Mouse (Mus musculus) MEL (cell line): ENCODE data around the gene Sgk1. TPM values are rescaled to one million over a fixed set of nuclear protein-coding genes. Genes with fewer than 3 reads are reported as not detected.

ENCODE experiments used
- DNase-seq: peaks from one replicate; pipeline ENCODE4 v3.0.0; 2011; ENCODE audit warnings: low read depth, low spot score
- H3K27ac ChIP-seq: 2 replicates; pipeline ENCODE4 v1.5.1; 2012; ENCODE audit warnings: low read depth, mild to moderate bottlenecking, control low read depth, low read length, moderate library complexity; ENCODE audit not compliant: control insufficient read depth
- H3K27me3 ChIP-seq, 2 experiments: fragments of 150-350 bp in 1 of 2; sonication (generic) in 1 of 2; 2 replicates each; pipeline ENCODE4 v1.6.1; 2012; ENCODE audit warnings: low read length in 2 of 2, mild to moderate bottlenecking in 2 of 2, improper control_type of control experiment in 1 of 2, moderate library complexity in 1 of 2; ENCODE audit not compliant: insufficient read depth in 2 of 2, control insufficient read depth in 1 of 2
- H3K36me3 ChIP-seq, 2 experiments: 2 replicates each; pipeline ENCODE4 v1.6.1; 2012 to 2014; ENCODE audit warnings: low read length in 2 of 2, improper control_type of control experiment in 1 of 2, inconsistent platforms in 1 of 2, mild to moderate bottlenecking in 1 of 2; ENCODE audit not compliant: insufficient read depth in 2 of 2, control insufficient read depth in 1 of 2
- H3K4me1 ChIP-seq, 2 experiments: fragments of 150-350 bp in 1 of 2; sonication (generic) in 1 of 2; 2 replicates each; pipeline ENCODE4 v1.6.1; 2012; ENCODE audit warnings: low read length in 2 of 2, improper control_type of control experiment in 1 of 2, mild to moderate bottlenecking in 1 of 2; ENCODE audit not compliant: insufficient read depth in 2 of 2, control insufficient read depth in 1 of 2
- H3K4me3 ChIP-seq, 2 experiments: fragments of 150-350 bp in 1 of 2; sonication (generic) in 1 of 2; 2 replicates each; pipeline ENCODE4 v1.5.1; 2012; ENCODE audit warnings: low read depth in 2 of 2, low read length in 2 of 2, mild to moderate bottlenecking in 2 of 2, moderate library complexity in 2 of 2, control low read depth in 1 of 2, improper control_type of control experiment in 1 of 2; ENCODE audit not compliant: control insufficient read depth in 1 of 2, insufficient read depth in 1 of 2
- H3K79me2 ChIP-seq: 2 replicates; pipeline ENCODE4 v1.6.1; 2012; ENCODE audit warnings: mild to moderate bottlenecking, low read length, moderate library complexity; ENCODE audit not compliant: control insufficient read depth, poor library complexity, insufficient read depth
- H3K9ac ChIP-seq: 2 replicates; pipeline ENCODE4 v1.6.1; 2012; ENCODE audit warnings: low read depth, mild to moderate bottlenecking, control low read depth, low read length, moderate library complexity; ENCODE audit not compliant: control insufficient read depth, poor library complexity, severe bottlenecking
- H3K9me3 ChIP-seq: fragments of 150-350 bp; sonication (generic); replicated peaks from 2 replicates; pipeline ENCODE4 v1.6.1; 2012; ENCODE audit warnings: mild to moderate bottlenecking, low read length, improper control_type of control experiment, moderate library complexity; ENCODE audit not compliant: insufficient read depth
- BHLHE40 ChIP-seq: IDR thresholded peaks from 2 replicates; pipeline ENCODE4 v1.6.1; 2012; ENCODE audit warnings: low read depth, mild to moderate bottlenecking, inconsistent platforms, low read length, improper control_type of control experiment, borderline replicate concordance
- CHD1 ChIP-seq: IDR thresholded peaks from 2 replicates; pipeline ENCODE4 v1.6.1; 2012; ENCODE audit warnings: low read depth, mild to moderate bottlenecking, inconsistent platforms, low read length, improper control_type of control experiment
- CHD2 ChIP-seq: IDR thresholded peaks from 2 replicates; pipeline ENCODE4 v1.6.1; 2011; ENCODE audit warnings: low read length, improper control_type of control experiment
- E2F4 ChIP-seq: IDR thresholded peaks from 2 replicates; pipeline ENCODE4 v1.6.1; 2011; ENCODE audit warnings: low read depth, low read length, improper control_type of control experiment, borderline replicate concordance
- ELF1 ChIP-seq: IDR thresholded peaks from 2 replicates; pipeline ENCODE4 v1.6.1; 2014; ENCODE audit warnings: low read depth, mild to moderate bottlenecking, inconsistent platforms, low read length, improper control_type of control experiment, moderate library complexity
- EP300 ChIP-seq, 2 experiments: IDR thresholded peaks; 2 replicates each; pipeline ENCODE4 v1.6.1; 2011; ENCODE audit warnings: improper control_type of control experiment in 2 of 2, low read length in 2 of 2, low read depth in 1 of 2, mild to moderate bottlenecking in 1 of 2
- GABPA ChIP-seq: IDR thresholded peaks from 2 replicates; pipeline ENCODE4 v1.6.1; 2012; ENCODE audit warnings: low read depth, mild to moderate bottlenecking, inconsistent platforms, low read length, improper control_type of control experiment, moderate library complexity
- GATA1 ChIP-seq: IDR thresholded peaks from 2 replicates; pipeline ENCODE4 v1.6.1; 2011; ENCODE audit warnings: low read depth, low read length, improper control_type of control experiment
- JUND ChIP-seq: IDR thresholded peaks from 2 replicates; pipeline ENCODE4 v1.6.1; 2011; ENCODE audit warnings: low read depth, mild to moderate bottlenecking, improper control_type of control experiment, low read length
- KAT2A ChIP-seq: conservative IDR thresholded peaks from 2 replicates; pipeline ENCODE4 v1.6.1; 2012; ENCODE audit warnings: low read depth, low read length, improper control_type of control experiment, inconsistent platforms
- MAFK ChIP-seq: IDR thresholded peaks from 2 replicates; pipeline ENCODE4 v1.6.1; 2011; ENCODE audit warnings: low read depth, mild to moderate bottlenecking, low read length, improper control_type of control experiment, borderline replicate concordance
- MAX ChIP-seq: IDR thresholded peaks from 2 replicates; pipeline ENCODE4 v1.6.1; 2011; ENCODE audit warnings: low read length, improper control_type of control experiment
- MAZ ChIP-seq: IDR thresholded peaks from 2 replicates; pipeline ENCODE4 v1.6.1; 2012; ENCODE audit warnings: low read depth, mild to moderate bottlenecking, inconsistent platforms, low read length, improper control_type of control experiment
- MXI1 ChIP-seq: IDR thresholded peaks from 2 replicates; pipeline ENCODE4 v1.6.1; 2011; ENCODE audit warnings: mild to moderate bottlenecking, low read depth, low read length, improper control_type of control experiment
- MYB ChIP-seq: IDR thresholded peaks from 2 replicates; pipeline ENCODE4 v1.6.1; 2011; ENCODE audit warnings: mild to moderate bottlenecking, low read depth, low read length, improper control_type of control experiment
- MYC ChIP-seq: IDR thresholded peaks from 2 replicates; pipeline ENCODE4 v1.6.1; 2011; ENCODE audit warnings: low read depth, mild to moderate bottlenecking, low read length, improper control_type of control experiment, moderate library complexity
- NRF1 ChIP-seq: IDR thresholded peaks from 2 replicates; pipeline ENCODE4 v1.6.1; 2014; ENCODE audit warnings: low read depth, mild to moderate bottlenecking, inconsistent platforms, low read length, improper control_type of control experiment, moderate library complexity; ENCODE audit not compliant: poor library complexity, insufficient read depth, severe bottlenecking
- POLR2A ChIP-seq, 2 experiments: IDR thresholded peaks; 2 replicates each; pipeline ENCODE4 v1.6.1; 2011 to 2012; ENCODE audit warnings: low read length in 2 of 2, mild to moderate bottlenecking in 2 of 2, control low read depth in 1 of 2, improper control_type of control experiment in 1 of 2, low read depth in 1 of 2, moderate library complexity in 1 of 2; ENCODE audit not compliant: control insufficient read depth in 1 of 2, insufficient read depth in 1 of 2, poor library complexity in 1 of 2
- POLR2AphosphoS5 ChIP-seq: IDR thresholded peaks from 2 replicates; pipeline ENCODE4 v1.6.1; 2012; ENCODE audit warnings: low read depth, borderline replicate concordance, mild to moderate bottlenecking, inconsistent platforms, low read length, moderate library complexity, mixed read lengths
- RCOR1 ChIP-seq: IDR thresholded peaks from 2 replicates; pipeline ENCODE4 v1.6.1; 2012; ENCODE audit warnings: low read depth, mild to moderate bottlenecking, inconsistent platforms, low read length, improper control_type of control experiment
- SIN3A ChIP-seq: IDR thresholded peaks from 2 replicates; pipeline ENCODE4 v1.6.1; 2012; ENCODE audit warnings: low read length, improper control_type of control experiment, inconsistent platforms
- SMC3 ChIP-seq: IDR thresholded peaks from 2 replicates; pipeline ENCODE4 v1.6.1; 2011; ENCODE audit warnings: low read depth, low read length, improper control_type of control experiment
- TAL1 ChIP-seq: IDR thresholded peaks from 2 replicates; pipeline ENCODE4 v1.6.1; 2012; ENCODE audit warnings: mild to moderate bottlenecking, inconsistent platforms, low read length, moderate library complexity, mixed read lengths
- TBP ChIP-seq: IDR thresholded peaks from 2 replicates; pipeline ENCODE4 v1.8.0; 2011; ENCODE audit warnings: low read depth, low read length, improper control_type of control experiment
- USF1 ChIP-seq: IDR thresholded peaks from 2 replicates; pipeline ENCODE4 v1.6.1; 2014; ENCODE audit warnings: low read depth, mild to moderate bottlenecking, inconsistent platforms, low read length, improper control_type of control experiment, moderate library complexity
- USF2 ChIP-seq, 2 experiments: IDR thresholded peaks; 2 replicates each; pipeline ENCODE4 v1.6.1; 2011 to 2012; ENCODE audit warnings: improper control_type of control experiment in 2 of 2, low read length in 2 of 2, borderline replicate concordance in 1 of 2, inconsistent platforms in 1 of 2, low read depth in 1 of 2, mild to moderate bottlenecking in 1 of 2; ENCODE audit not compliant: insufficient read depth in 1 of 2
- polyA plus RNA-seq, 2 experiments: library from polyadenylated mRNA; stranded (reverse) in 1 of 2; unstranded in 1 of 2; fragments of >175 nt in 1 of 2; fragments of >200 nt in 1 of 2; gene quantifications; 2 replicates each; pipeline versions ENCODE4 v1.2.1 to v1.2.4; 2012; ENCODE audit warnings: low replicate concordance in 2 of 2, low read depth in 1 of 2; ENCODE audit not compliant: insufficient read length in 2 of 2, insufficient read depth in 1 of 2, missing spikeins in 1 of 2
- total RNA-seq: library from RNA; depleted of rRNA; stranded (reverse); fragments of 300-350 nt; gene quantifications from 2 replicates; pipeline ENCODE4 v1.2.3, GENCODE M21; 2012

Sgk1 gene
- total and polyA plus RNA-seq, 3 experiments = 1.6 to 3.2 TPM; not detected in 1

DNA sequence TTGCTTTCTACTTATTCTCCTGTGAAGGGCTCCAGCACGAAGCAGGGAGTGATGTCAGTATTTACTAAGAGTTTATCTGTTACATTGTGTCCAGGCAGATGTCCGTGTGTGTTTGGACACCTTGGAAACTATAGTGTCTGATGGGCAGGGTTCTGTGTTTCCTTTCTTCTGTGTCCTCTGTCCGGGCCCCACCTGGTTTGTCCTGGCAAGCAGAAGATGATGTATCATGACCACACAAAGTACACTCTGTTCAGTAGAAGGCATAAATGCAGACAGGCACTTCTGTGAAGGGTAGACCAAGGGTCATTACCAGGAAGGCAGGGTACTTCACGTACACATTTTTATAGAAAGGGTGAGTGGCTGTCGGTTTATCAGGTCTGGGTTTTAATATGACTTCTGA is 122.8 kb downstream of the Sgk1 start:
- no peaks in the 10 kb centered on the region; a peak in 1 of 4 replicates for H3K4me1 ChIP-seq
- H3K4me3 ChIP-seq = no peak overlapping the region

DNA sequence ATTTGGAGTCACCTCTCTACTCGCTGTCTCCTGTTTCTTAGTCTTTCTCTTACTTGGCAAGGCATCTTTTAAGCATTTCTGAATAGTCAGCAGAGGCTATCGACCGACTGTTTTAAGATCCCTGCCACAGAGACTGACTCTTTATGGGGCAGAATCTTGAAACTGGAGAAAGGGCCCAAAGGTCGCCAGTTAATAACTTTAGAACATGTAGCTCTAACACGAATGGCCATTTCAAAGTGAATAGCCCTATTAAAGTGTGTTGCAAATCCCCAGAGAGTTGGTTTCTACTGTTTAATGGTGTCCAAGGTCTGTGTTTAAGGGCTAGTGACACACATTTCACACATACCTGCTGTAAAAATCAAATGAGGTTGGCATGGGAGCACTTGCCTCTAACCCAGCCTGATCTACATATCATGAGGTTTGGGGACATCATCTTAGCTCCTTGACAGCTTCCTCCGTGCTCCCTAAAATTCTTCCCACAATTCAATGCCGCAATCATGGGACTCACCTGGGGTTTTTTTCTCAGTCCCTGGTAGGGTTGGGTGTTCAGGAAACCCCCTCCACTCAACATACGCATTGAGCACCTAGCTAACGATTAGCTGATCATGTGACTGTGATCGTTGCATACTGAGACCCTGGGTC is 125.3 kb downstream of the Sgk1 start:
- TF ChIP-seq GATA1 = no peak
- no peak for TF ChIP-seq GABPA
- TF ChIP-seq E2F4 = no peak
- no peak for TF ChIP-seq MYC
- TF ChIP-seq POLR2A (IDR thresholded peaks at IDR 0.05; ENCODE audit: control insufficient read depth in 1 of 2, insufficient read depth in 1 of 2, low read depth in 1 of 2, low read length in 2 of 2, poor library complexity in 1 of 2) = no peak
- TF ChIP-seq BHLHE40 = no peak
- TF ChIP-seq MAZ = no peak
- TF ChIP-seq TBP = no peak
- no peak for TF ChIP-seq MAFK
- TF ChIP-seq ELF1 = no peak
- no peak for TF ChIP-seq USF2 (IDR thresholded peaks at IDR 0.05; ENCODE audit: borderline replicate concordance in 1 of 2, insufficient read depth in 1 of 2, low read depth in 1 of 2, low read length in 2 of 2)
- no peak for TF ChIP-seq MYB
- TF ChIP-seq CHD2 = no peak
- no peak for TF ChIP-seq KAT2A
- no peak for TF ChIP-seq RCOR1
- TF ChIP-seq MAX = no peak
- no peak for TF ChIP-seq POLR2AphosphoS5
- no peak for TF ChIP-seq JUND
- TF ChIP-seq NRF1 = no peak
- TF ChIP-seq SIN3A = no peak
- peaks cover 0 to 3% of the 10 kb centered on the region in 2 experiments; a peak in 1 of 4 replicates for H3K4me1 ChIP-seq
- no peak overlapping the region for H3K4me3 ChIP-seq

More for the DNA sequence above, 122.8 kb downstream of the Sgk1 start:
- TF ChIP-seq TAL1 (no peak), CHD1 (no peak), EP300 (IDR thresholded peaks at IDR 0.05; ENCODE audit: low read depth in 1 of 2, low read length in 2 of 2) (no peak), SMC3 (no peak), MXI1 (no peak), BHLHE40 (no peak), USF1 (no peak), NRF1 (no peak), POLR2AphosphoS5 (no peak)
- TF ChIP-seq, all 39 proteins: peak for 0
- H3K27ac ChIP-seq = no peak overlapping the region
- no peak overlapping the region for H3K9ac ChIP-seq
- no peak for DNase-seq
- no peaks in the 10 kb centered on the region for H3K79me2 ChIP-seq
- H3K36me3 ChIP-seq = no peaks in the 10 kb centered on the region
- no peaks in the 10 kb centered on the region for H3K9me3 ChIP-seq
- H3K27me3 ChIP-seq = peaks cover 2 to 3% of the 10 kb centered on the region in 2 experiments; a peak in 2 of 4 replicates

More for the DNA sequence above, 125.3 kb downstream of the Sgk1 start:
- Histone ChIP-seq H3K27ac (no peak overlapping the region), H3K36me3 (no peaks in the 10 kb centered on the region), H3K9ac (no peak overlapping the region), H3K79me2 (no peaks in the 10 kb centered on the region), H3K27me3 (peaks cover 2 to 3% of the 10 kb centered on the region in 2 experiments; a peak in 2 of 4 replicates), H3K9me3 (no peaks in the 10 kb centered on the region)
- DNase-seq = no peak
